Mouse (Mus musculus) myocyte (in vitro differentiated cells): Measurements from ENCODE around the gene Chchd4.

Experiments
- MYOD1 ChIP-seq, 3 experiments: IDR thresholded peaks; one replicate each; pipeline ENCODE4 v1.6.1; 2011; ENCODE audit warnings: control low read depth in 2 of 3, low read depth in 2 of 3, mild to moderate bottlenecking in 2 of 3, moderate library complexity in 1 of 3; ENCODE audit not compliant: insufficient read length in 2 of 3, control insufficient read depth in 1 of 3
- POLR2A ChIP-seq: IDR thresholded peaks from one replicate; pipeline ENCODE4 v1.6.1; 2011; ENCODE audit warnings: low read depth, mild to moderate bottlenecking, control low read depth, moderate library complexity; ENCODE audit not compliant: insufficient read length
- TCF12 ChIP-seq: IDR thresholded peaks from one replicate; pipeline ENCODE4 v1.6.1; 2011; ENCODE audit warnings: mild to moderate bottlenecking, control low read depth; ENCODE audit not compliant: poor library complexity, insufficient read depth, severe bottlenecking
- TCF3 ChIP-seq: IDR thresholded peaks from one replicate; pipeline ENCODE4 v1.6.1; 2011; ENCODE audit warnings: low read depth, control low read depth; ENCODE audit not compliant: insufficient read length
- USF1 ChIP-seq: IDR thresholded peaks from one replicate; pipeline ENCODE4 v1.6.1; 2011; ENCODE audit warnings: low read depth, mild to moderate bottlenecking, control low read depth, moderate library complexity

- TF ChIP-seq POLR2A (no peak), TCF12 (no peak), USF1 (no peak), MYOD1 (IDR thresholded peaks at IDR 0.05; ENCODE audit: control insufficient read depth in 1 of 3, insufficient read length in 2 of 3, low read depth in 2 of 3) (no peak), TCF3 (no peak)
Observed at GRCm38 (mm10) chr6:91414890-91415289, 58.5 kb downstream of the Chchd4 start.
